Mouse (Mus musculus) hematopoietic stem cell, adult 5-6 weeks (primary cell): ENCODE measurements around the gene Ache. TPM values are rescaled to one million over a fixed set of nuclear protein-coding genes. Genes with fewer than 3 reads are reported as not detected.
"Not testable (repeated sequence)": the region's sequence is repeated elsewhere in the genome, so short reads cannot be mapped to it uniquely, and the experiment has no call there.

Experiments
- ATAC-seq, 2 experiments: fragments of 125-278 bp in 1 of 2; replicated peaks in 1 of 2; 2 replicates each; pipeline ENCODE4 v1.8.0; 2016 to 2017; ENCODE audit warnings: inconsistent platforms in 2 of 2, mild to moderate bottlenecking in 2 of 2, moderate number of reproducible peaks in 2 of 2, low read depth in 1 of 2, moderate TSS enrichment in 1 of 2; ENCODE audit not compliant: low FRiP score in 2 of 2, poor library complexity in 2 of 2, severe bottlenecking in 2 of 2, insufficient read depth in 1 of 2, low TSS enrichment in 1 of 2
- total RNA-seq: library from RNA; stranded (forward); fragments of 172-1452, 232-1000 nt; gene quantifications from 2 replicates; pipeline ENCODE4 v1.2.3, GENCODE M21; 2017

Gene Ache
- total RNA-seq, result 1.3 and 1.9 TPM in 2 replicates

DNA sequence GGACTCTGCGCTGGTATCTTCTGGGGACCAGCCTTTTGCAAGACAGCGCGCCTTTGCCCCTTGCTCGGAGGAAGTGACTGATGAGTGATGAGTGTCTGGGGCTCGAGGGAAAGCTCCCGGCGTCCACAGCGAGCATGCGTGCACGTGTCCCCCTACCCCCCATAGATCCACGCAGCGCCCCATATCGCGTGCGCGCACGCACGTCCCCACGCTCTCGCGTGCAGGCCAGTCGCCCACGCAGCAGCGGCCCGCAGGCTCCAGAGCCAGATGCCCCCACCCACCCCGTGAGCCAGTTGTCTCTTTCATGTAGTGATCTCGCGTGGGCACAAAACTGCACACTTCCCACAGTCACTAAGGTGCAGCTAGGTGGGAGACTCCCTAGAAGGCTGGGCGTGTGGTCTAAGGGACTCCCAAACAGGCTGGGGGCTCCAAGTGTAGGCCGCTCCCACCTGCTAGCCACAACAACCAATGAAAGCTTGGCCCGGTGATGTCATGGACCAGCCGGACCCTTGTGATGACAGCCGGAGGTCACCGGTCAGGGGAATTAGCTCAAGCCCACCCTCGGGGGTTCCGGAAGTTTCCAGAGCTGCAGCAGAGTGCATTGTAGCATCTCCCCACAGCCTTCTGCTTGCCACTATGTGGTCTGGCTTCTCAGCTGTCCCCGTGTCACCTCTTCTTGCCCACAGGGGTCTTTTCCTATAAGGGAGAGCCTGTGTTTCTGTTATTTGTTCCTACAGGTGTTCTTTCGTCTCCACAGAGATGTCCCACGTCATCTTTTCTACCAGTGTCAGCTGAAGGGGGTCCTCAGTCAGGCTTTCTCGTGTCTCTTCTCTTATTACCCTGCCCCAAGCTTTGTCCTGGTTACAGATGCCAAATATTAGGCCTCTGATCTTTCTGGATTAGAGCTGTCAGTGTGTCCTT is at the start of gene Ache:
Gene Ache, plus strand, starts transcription at position 488 of the 921 bp plus-strand sequence.
- ATAC-seq, result no peak

- ATAC-seq, result peak; percentile 58 to 83
Observed at GRCm38 (mm10) chr5:137263897-137264720, 23.2 kb upstream of the Ache start.

GRCm38 (mm10) chr5:137264787-137265186 is 22.5 kb upstream of the Ache start:
- no peak for ATAC-seq

GRCm38 (mm10) chr5:137268131-137268910 is 19.0 kb upstream of the Ache start:
- peak; percentile 19 to 23; a peak in 2 of 4 replicates for ATAC-seq

DNA sequence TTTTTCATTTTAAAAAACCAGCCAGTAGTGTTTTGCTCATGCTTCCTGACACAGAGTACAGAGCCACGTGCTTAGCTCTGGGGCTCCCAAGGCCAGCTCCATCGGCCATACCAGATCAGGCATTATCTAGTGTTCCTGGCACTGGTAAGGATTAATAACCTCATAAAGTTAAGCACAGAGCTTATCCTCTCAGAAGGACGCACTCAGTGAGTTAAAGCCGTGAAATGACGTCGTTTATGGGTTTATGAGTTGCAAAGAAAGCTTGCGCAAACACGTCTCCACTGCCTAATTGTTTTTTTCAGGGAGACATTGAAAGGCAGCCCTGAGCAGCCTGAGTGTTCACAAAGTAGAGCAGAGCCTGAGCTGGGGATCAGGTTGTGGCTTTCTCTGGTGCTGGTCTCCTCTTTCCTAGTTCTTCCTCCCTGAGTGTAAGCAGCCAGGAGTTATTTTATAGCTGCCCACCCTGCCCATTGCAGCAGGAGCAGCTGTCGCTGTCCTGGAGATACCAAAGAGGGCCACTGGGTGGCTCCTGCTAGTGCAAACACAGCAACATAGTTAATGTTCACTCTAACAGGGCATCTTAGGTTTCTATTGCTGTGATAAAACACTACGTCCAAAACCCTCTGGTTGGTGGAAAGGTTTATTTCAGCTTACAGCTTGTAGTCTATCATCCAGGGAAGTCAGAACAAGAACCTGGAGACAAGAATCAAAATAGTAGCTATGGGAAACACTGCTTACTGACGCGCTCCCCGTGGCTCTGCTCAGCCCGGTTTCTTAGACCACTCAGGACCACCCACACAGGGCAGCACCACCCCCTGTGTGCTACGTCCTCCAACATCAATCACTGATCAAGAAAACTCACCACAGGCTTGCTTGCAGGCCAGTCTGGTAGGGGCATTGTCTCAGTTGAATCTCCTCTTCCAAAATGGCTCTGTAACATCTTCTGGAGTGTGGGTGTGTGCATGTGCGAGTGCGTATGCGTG is 9.7 kb upstream of the Ache start:
- peak; percentile 59 to 72; a peak in 2 of 4 replicates for ATAC-seq

DNA sequence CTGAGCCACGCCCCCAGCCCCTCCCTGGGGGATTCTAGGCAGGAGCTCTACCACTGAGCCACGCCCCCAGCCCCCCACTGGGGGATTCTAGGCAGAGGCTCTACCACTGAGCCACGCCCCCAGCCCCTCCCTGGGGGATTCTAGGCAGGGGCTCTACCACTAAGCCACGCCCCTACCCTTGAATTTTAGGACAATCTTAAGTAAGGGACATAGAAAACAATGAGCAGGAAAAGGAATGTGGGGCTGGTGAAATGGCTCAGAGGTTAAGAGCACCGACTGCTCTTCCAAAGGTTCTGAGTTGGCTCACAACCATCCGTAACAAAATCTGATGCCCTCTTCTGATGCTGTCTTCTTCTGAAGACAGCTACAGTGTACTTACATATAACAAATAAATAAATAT is 2.9 kb upstream of the Ache start:
- ATAC-seq, result not testable (repeated sequence)

DNA sequence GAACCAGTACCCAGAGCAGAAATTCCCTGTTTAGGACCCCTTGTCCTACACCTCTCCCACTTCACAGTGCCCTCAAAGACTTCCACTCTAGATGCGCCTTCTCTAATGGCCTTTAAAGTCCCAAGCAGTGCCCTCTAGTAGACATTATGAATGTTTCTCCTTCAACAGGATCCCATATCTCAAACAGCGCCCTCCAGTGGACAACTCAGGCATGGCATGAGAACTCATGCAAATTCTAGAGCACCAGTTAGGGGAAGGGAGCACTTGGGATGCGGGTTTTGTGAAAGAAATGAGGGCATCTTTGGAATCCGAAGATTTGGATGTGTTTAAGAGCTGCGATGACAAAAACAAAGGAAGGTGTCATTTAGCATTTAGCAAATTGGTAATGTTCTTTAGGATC is 2.3 kb upstream of the Ache start:
- ATAC-seq, result no peak

DNA sequence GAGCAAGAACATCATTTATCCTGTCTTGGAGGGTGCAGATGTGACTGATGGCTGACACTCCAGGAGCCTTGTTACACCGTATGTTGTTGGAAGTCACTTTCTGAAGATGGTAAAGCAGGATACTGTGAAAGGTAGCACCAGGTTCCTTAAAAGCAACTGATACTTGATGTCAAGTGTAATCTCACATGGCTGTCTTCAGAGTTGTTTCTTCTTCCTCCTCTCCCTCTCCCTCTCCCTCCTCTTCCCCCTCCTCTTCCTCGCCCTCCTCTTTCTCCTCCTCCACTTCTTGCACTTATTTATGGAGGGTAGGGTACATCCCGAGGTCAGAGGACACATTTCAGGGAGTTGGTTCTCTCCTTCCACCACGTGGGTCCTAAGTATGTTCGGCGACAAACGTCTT is 1.3 kb upstream of the Ache start:
- ATAC-seq, result no peak

DNA sequence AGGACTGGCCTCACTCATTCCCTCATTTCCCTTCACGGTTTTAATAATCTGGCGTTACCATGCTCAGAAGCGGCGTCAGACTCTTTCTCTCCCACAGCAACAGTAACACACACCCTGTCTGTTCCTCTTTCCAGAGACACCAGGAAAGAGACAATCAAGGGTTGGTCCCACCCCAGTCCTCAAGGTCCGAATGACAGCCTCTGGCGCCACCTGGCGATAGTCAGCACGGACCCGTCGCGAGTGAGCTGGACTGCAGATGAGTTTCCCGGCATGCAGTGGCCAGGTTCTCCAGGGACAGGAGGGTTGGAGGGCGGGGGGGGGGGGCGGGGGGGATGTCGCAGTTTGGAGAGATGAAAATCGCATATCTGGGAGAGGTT is 676 bp upstream of the Ache start:
- ATAC-seq, result peak; percentile 67

DNA sequence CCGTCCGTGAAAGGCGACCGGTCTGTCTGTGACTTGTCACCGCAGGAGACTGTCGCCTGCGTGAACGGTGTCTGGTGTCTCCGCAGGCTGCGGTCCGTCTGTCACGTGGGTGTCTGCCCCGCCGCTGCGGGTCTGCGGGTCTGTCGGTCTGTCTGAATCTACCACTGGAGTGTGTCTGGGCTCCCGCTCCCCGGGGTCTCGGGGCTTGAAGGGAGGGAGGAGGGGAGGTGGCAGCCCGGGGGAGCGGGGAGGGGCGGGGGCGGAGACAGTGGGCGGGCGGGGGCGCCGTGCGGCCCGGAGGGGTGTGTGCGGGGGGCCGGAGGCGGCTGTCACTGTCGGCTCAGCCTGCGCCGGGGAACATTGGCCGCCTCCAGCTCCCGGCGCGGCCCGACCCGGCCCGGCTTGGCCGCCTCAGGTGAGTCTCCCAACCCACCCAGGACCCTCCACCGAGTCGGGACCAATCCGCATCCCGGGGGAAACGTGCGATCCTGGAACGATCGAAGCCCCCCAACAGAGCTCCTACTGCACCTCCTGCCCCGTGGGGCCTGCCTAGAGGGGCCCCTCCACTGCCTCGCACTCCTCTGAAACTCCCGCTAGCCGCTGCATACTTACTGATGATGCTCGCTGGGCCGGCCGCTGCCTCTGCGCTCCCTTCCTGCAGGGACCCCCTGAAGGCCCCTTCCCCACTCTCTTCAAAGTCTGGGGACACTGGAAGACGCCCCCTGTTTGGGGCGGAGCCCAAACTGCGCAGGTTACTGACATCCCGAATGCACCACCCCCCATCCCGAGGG is 829 bp downstream of the Ache start:
- ATAC-seq, result no peak

DNA sequence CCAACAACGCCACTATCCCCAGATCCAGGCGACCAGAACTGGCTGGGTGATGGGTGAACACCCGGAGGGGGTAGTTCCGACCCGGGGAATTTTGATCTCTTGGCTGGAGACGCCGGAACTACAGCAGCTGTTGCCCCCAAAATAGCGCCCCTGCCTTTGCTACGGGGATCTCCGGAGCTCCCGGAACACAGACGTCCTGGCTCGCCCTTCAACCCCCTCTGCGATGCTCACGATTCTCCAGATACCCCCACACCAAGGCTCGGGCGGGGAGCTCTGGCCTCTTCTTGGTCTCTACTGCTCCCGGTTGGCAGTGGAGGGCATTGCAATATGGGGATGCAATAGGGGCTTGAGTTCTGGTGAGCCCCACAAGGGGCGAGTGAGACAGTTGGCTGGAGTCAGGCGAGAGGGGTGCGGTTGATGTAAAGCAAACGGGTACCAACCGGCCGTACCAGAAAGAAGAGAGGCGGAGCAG is 1.7 kb downstream of the Ache start:
- ATAC-seq, result peak; percentile 9 to 19; a peak in 1 of 4 replicates

- ATAC-seq, result no peak; a peak in 1 of 4 replicates
Observed at GRCm38 (mm10) chr5:137289591-137290365, 2.5 kb downstream of the Ache start.

- peak in 1 of 2 experiments; percentile 19; a peak in 1 of 4 replicates for ATAC-seq
Observed at GRCm38 (mm10) chr5:137290677-137291076, 3.4 kb downstream of the Ache start.

DNA sequence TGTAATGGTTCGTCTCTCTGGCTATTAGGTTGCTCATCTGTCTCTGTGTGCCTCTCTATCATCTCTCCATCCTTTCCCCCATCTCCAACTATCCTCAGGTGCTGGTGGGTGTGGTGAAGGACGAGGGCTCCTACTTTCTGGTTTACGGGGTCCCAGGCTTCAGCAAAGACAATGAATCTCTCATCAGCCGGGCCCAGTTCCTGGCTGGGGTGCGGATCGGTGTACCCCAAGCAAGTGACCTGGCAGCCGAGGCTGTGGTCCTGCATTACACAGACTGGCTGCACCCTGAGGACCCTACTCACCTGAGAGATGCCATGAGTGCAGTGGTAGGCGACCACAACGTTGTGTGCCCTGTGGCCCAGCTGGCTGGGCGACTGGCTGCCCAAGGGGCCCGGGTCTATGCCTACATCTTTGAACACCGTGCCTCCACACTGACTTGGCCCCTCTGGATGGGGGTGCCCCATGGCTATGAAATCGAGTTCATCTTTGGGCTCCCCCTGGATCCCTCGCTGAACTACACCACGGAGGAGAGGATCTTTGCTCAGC is 4.1 kb downstream of the Ache start:
- ATAC-seq, result no peak

DNA sequence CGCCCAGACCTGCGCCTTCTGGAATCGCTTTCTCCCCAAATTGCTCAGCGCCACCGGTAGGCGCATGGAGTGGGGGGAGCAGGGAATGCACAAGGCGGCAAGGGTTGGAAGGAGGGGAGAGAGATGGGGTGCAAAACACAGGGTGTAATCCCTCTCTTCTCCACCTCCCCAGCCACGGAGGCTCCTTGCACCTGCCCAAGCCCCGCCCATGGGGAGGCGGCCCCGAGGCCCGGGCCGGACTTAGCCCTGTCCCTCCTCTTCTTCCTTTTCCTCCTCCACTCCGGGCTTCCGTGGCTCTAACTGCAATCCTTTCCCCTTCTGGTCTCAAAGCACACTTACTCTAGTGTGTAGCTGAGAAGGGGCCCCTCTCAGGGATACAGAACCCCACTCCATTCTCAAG is 6.0 kb downstream of the Ache start:
- peak; percentile 31 to 38 for ATAC-seq
